Mouse (Mus musculus): Measurements from ENCODE around the gene Sat1.

DNA sequence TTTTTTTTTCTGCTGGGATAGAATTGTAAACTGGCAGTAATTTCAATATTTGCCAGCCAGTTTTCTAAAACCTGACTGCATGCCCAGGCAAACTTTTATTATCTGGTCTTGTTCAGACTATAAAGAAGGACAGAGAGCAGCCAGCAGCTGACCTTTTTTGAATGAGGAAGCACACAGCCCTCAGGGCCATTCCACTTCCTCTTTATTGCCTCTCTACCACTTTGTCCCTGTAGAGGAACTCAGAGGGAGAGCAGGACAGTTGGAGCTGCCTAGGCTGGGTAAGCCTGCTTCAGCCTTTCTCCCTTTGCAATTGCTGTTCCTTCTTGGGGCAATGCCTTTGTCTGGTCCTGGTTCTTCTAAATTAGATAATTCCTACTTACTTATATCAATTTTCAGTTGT lies 43.9 kb downstream of the Sat1 start:
- TF ChIP-seq CTCF (IDR thresholded peaks at IDR 0.05; ENCODE audit: low read depth, low read length) (no peak), POLR2A (IDR thresholded peaks at IDR 0.05; ENCODE audit: extremely low read depth, insufficient read depth, low read length) (no peak)

All from liver, adult 2 months (tissue).